Mouse (Mus musculus) midbrain, embryonic 10.5 days (tissue): ENCODE results near the gene Gm8369. TPM values are rescaled to one million over a fixed set of nuclear protein-coding genes. Genes with fewer than 3 reads are reported as not detected.
"Not testable (repeated sequence)": the region's sequence is repeated elsewhere in the genome, so short reads cannot be mapped to it uniquely, and the experiment has no call there.

Experiments
- DNase-seq: peaks from one replicate; pipeline ENCODE4 v3.0.0-alpha.2; 2017; ENCODE audit warnings: low spot score
- H3K27ac ChIP-seq: fragments of 300-500 bp; sonication (generic); replicated peaks from 2 replicates; pipeline ENCODE4 v1.5.1; 2016; ENCODE audit warnings: mild to moderate bottlenecking
- H3K27me3 ChIP-seq: fragments of 300-500 bp; sonication (generic); 2 replicates; pipeline ENCODE4 v1.6.1; 2016; ENCODE audit warnings: low read depth, mild to moderate bottlenecking; ENCODE audit not compliant: poor library complexity, severe bottlenecking
- H3K36me3 ChIP-seq: fragments of 300-500 bp; sonication (generic); 2 replicates; pipeline ENCODE4 v1.6.1; 2016; ENCODE audit warnings: mild to moderate bottlenecking, moderate library complexity
- H3K4me1 ChIP-seq: fragments of 300-500 bp; sonication (generic); 2 replicates; pipeline ENCODE4 v1.6.1; 2016
- H3K4me3 ChIP-seq: fragments of 300-500 bp; sonication (generic); 2 replicates; pipeline ENCODE4 v1.5.1; 2016; ENCODE audit warnings: mild to moderate bottlenecking, moderate library complexity
- H3K9me3 ChIP-seq: fragments of 300-500 bp; sonication (generic); replicated peaks from 2 replicates; pipeline ENCODE4 v1.6.1; 2016; ENCODE audit warnings: mild to moderate bottlenecking
- WGBS: fragments of 180-500 bp; shearing (Covaris S2); methylation state at CpG from one replicate; pipeline ENCODE4 v1.1.7; 2016; 5-methylcytosine and 5-hydroxymethylcytosine counted together
- polyA plus RNA-seq: library from polyadenylated mRNA; unstranded; fragments of >200 nt; fragmentation: Nextera tagmentation; extraction: Ambion mirVana; gene quantifications from 2 replicates; pipeline ENCODE4 v1.2.1, GENCODE M21; 2016

Gene Gm8369
- polyA plus RNA-seq, 1 experiment from 2014 or later, result not detected

- Histone ChIP-seq H3K4me3 (no peak overlapping the region), H3K4me1 (no peaks in the 10 kb centered on the region), H3K27ac (no peak overlapping the region), H3K36me3 (no peaks in the 10 kb centered on the region), H3K9me3 (no peaks in the 10 kb centered on the region), H3K27me3 (no peaks in the 10 kb centered on the region)
- 95% methylated on average over 1 of the region's 1 CpGs for WGBS
- DNase-seq, result no peak
These were observed 861 bp downstream of the Gm8369 start for GRCm38 (mm10) chr19:11486599-11486998.

- 84% methylated on average over 4 of the region's 4 CpGs for WGBS
- Histone ChIP-seq H3K27me3 (no peaks in the 10 kb centered on the region), H3K27ac (no peak overlapping the region), H3K9me3 (no peaks in the 10 kb centered on the region), H3K36me3 (no peaks in the 10 kb centered on the region), H3K4me1 (no peaks in the 10 kb centered on the region), H3K4me3 (no peak overlapping the region)
- no peak for DNase-seq
These were observed 5.9 kb downstream of the Gm8369 start for GRCm38 (mm10) chr19:11491406-11492189.

- H3K4me3 ChIP-seq, result no peak overlapping the region
- no peaks in the 10 kb centered on the region for H3K4me1 ChIP-seq
- H3K36me3 ChIP-seq, result no peaks in the 10 kb centered on the region
- H3K27me3 ChIP-seq, result no peaks in the 10 kb centered on the region
- no peaks in the 10 kb centered on the region for H3K9me3 ChIP-seq
- DNase-seq, result no peak
- 90% methylated on average over 1 of the region's 1 CpGs for WGBS
- no peak overlapping the region for H3K27ac ChIP-seq
These were observed 6.9 kb downstream of the Gm8369 start for GRCm38 (mm10) chr19:11492671-11493070.

- WGBS, result 89% methylated on average over 3 of the region's 3 CpGs
These were observed 8.8 kb downstream of the Gm8369 start for GRCm38 (mm10) chr19:11494519-11494918.

GRCm38 (mm10) chr19:11496361-11496760 is 10.6 kb downstream of the Gm8369 start:
- H3K9me3 ChIP-seq, result no peaks in the 10 kb centered on the region
- no peak overlapping the region for H3K4me3 ChIP-seq
- no peak overlapping the region for H3K27ac ChIP-seq
- 92% methylated on average over 6 of the region's 6 CpGs for WGBS
- H3K36me3 ChIP-seq, result no peaks in the 10 kb centered on the region
- DNase-seq, result no peak
- H3K27me3 ChIP-seq, result no peaks in the 10 kb centered on the region
- no peaks in the 10 kb centered on the region for H3K4me1 ChIP-seq

More at GRCm38 (mm10) chr19:11494519-11494918, 8.8 kb downstream of the Gm8369 start:
- DNase-seq, result no peak
- no peaks in the 10 kb centered on the region for H3K9me3 ChIP-seq
- H3K4me3 ChIP-seq, result no peak overlapping the region
- no peaks in the 10 kb centered on the region for H3K4me1 ChIP-seq
- H3K36me3 ChIP-seq, result no peaks in the 10 kb centered on the region
- H3K27me3 ChIP-seq, result no peaks in the 10 kb centered on the region
- H3K27ac ChIP-seq, result no peak overlapping the region

- H3K27me3 ChIP-seq, DNase-seq, H3K4me3 ChIP-seq, H3K9me3 ChIP-seq, H3K4me1 ChIP-seq, H3K27ac ChIP-seq, H3K36me3 ChIP-seq: not testable (repeated sequence)
- 84% methylated on average over 1 of the region's 1 CpGs for WGBS
These were observed 11.6 kb downstream of the Gm8369 start for GRCm38 (mm10) chr19:11497300-11497699.

GRCm38 (mm10) chr19:11500796-11501195 is 15.1 kb downstream of the Gm8369 start:
- 93% methylated on average over 1 of the region's 1 CpGs for WGBS
- H3K4me1 ChIP-seq, result no peaks in the 10 kb centered on the region
- no peak overlapping the region for H3K27ac ChIP-seq
- DNase-seq, result no peak
- H3K36me3 ChIP-seq, result no peaks in the 10 kb centered on the region
- H3K27me3 ChIP-seq, result no peaks in the 10 kb centered on the region
- no peak overlapping the region for H3K4me3 ChIP-seq
- no peaks in the 10 kb centered on the region for H3K9me3 ChIP-seq

- Histone ChIP-seq H3K27me3 (no peaks in the 10 kb centered on the region), H3K27ac (no peak overlapping the region), H3K36me3 (no peaks in the 10 kb centered on the region), H3K4me1 (no peaks in the 10 kb centered on the region), H3K9me3 (no peaks in the 10 kb centered on the region), H3K4me3 (no peak overlapping the region)
- no peak for DNase-seq
- WGBS, result 91% methylated on average over 4 of the region's 4 CpGs
These were observed 15.6 kb downstream of the Gm8369 start for GRCm38 (mm10) chr19:11501326-11501725.

- H3K36me3 ChIP-seq, result no peaks in the 10 kb centered on the region
- no peaks in the 10 kb centered on the region for H3K27me3 ChIP-seq
- no peak overlapping the region for H3K4me3 ChIP-seq
- 88% methylated on average over 1 of the region's 1 CpGs for WGBS
- DNase-seq, result no peak
- H3K9me3 ChIP-seq, result no peaks in the 10 kb centered on the region
- no peak overlapping the region for H3K27ac ChIP-seq
- H3K4me1 ChIP-seq, result no peaks in the 10 kb centered on the region
These were observed 19.1 kb downstream of the Gm8369 start for GRCm38 (mm10) chr19:11504857-11505256.

- Histone ChIP-seq H3K4me1 (no peaks in the 10 kb centered on the region), H3K4me3 (no peak overlapping the region), H3K27ac (no peak overlapping the region), H3K36me3 (no peaks in the 10 kb centered on the region), H3K9me3 (no peaks in the 10 kb centered on the region), H3K27me3 (no peaks in the 10 kb centered on the region)
- 84% methylated on average over 1 of the region's 1 CpGs for WGBS
- DNase-seq, result no peak
These were observed 27.7 kb downstream of the Gm8369 start for GRCm38 (mm10) chr19:11513458-11513857.

- H3K27ac ChIP-seq, result no peak within 1 kb of the TSS
- no peak for DNase-seq
- no peaks in the 10 kb centered on the region for H3K27me3 ChIP-seq
- H3K4me1 ChIP-seq, result no peaks in the 10 kb centered on the region
- H3K9me3 ChIP-seq, result no peaks in the 10 kb centered on the region
- H3K4me3 ChIP-seq, result no peak within 1 kb of the TSS
- H3K36me3 ChIP-seq, result no peaks in the 10 kb centered on the region
These were observed 30.5 kb downstream of the Gm8369 start, which contains the start of gene Ms4a6b for GRCm38 (mm10) chr19:11516246-11516645. TSS of gene Ms4a6b (plus strand) at chr19:11516512.

GRCm38 (mm10) chr19:11516845-11517244 is 31.1 kb downstream of the Gm8369 start:
- WGBS, result 69% methylated on average over 4 of the region's 4 CpGs
- Histone ChIP-seq H3K27me3 (no peaks in the 10 kb centered on the region), H3K4me1 (no peaks in the 10 kb centered on the region), H3K9me3 (no peaks in the 10 kb centered on the region), H3K4me3 (no peak overlapping the region), H3K36me3 (no peaks in the 10 kb centered on the region), H3K27ac (no peak overlapping the region)
- DNase-seq, result no peak

GRCm38 (mm10) chr19:11517373-11517772 is 31.6 kb downstream of the Gm8369 start:
- H3K4me1 ChIP-seq, H3K9me3 ChIP-seq: not testable (repeated sequence)

More at GRCm38 (mm10) chr19:11517373-11517772, 31.6 kb downstream of the Gm8369 start:
- H3K27me3 ChIP-seq, H3K36me3 ChIP-seq, DNase-seq, H3K27ac ChIP-seq, H3K4me3 ChIP-seq: not testable (repeated sequence)
- 56% methylated on average over 1 of the region's 1 CpGs for WGBS
